Mouse (Mus musculus): Measurements from ENCODE around the gene Ccdc175. TPM values are rescaled to one million over a fixed set of nuclear protein-coding genes. Genes with fewer than 3 reads are reported as not detected.

Gene Ccdc175
- polyA plus RNA-seq, 1 experiment from 2014 or later, result not detected

GRCm38 (mm10) chr12:72115686-72116345, 69.0 kb downstream of the Ccdc175 start:
- H3K4me2 ChIP-seq (ENCODE audit: low read length), result no peak overlapping the region
- no peak overlapping the region for H3K27ac ChIP-seq (ENCODE audit: low read length)
- H3K4me1 ChIP-seq (ENCODE audit: control insufficient read depth, insufficient read depth, low read length), result no peaks in the 10 kb centered on the region
- whole genome bisulfite sequencing, result 82% methylated on average over 22 of the region's 23 CpGs
- ATAC-seq, result no peak
- H3K9me3 ChIP-seq (replicated peaks; ENCODE audit: control insufficient read depth, low read length, poor library complexity, severe bottlenecking), result no peaks in the 10 kb centered on the region
- H3K4me3 ChIP-seq (ENCODE audit: low read depth, low read length), result no peak overlapping the region
- no peak overlapping the region for H3K9ac ChIP-seq (ENCODE audit: low read depth, low read length)
- no peaks in the 10 kb centered on the region for H3K27me3 ChIP-seq (ENCODE audit: control insufficient read depth, insufficient read depth, low read depth, low read length)
- H3K36me3 ChIP-seq (ENCODE audit: control insufficient read depth, insufficient read depth, low read length), result no peaks in the 10 kb centered on the region

- H3K27ac ChIP-seq (ENCODE audit: low read length), result no peak overlapping the region
- no peak overlapping the region for H3K4me3 ChIP-seq (ENCODE audit: low read depth, low read length)
- no peak overlapping the region for H3K4me2 ChIP-seq (ENCODE audit: low read length)
- H3K9me3 ChIP-seq (replicated peaks; ENCODE audit: control insufficient read depth, low read length, poor library complexity, severe bottlenecking), result no peaks in the 10 kb centered on the region
- H3K36me3 ChIP-seq (ENCODE audit: control insufficient read depth, insufficient read depth, low read length), result no peaks in the 10 kb centered on the region
- no peaks in the 10 kb centered on the region for H3K4me1 ChIP-seq (ENCODE audit: control insufficient read depth, insufficient read depth, low read length)
- H3K9ac ChIP-seq (ENCODE audit: low read depth, low read length), result no peak overlapping the region
- WGBS, result 86% methylated on average over 6 of the region's 6 CpGs
- ATAC-seq, result no peak
- no peaks in the 10 kb centered on the region for H3K27me3 ChIP-seq (ENCODE audit: control insufficient read depth, insufficient read depth, low read depth, low read length)
These were observed 69.7 kb downstream of the Ccdc175 start for GRCm38 (mm10) chr12:72115126-72115525.

- Histone ChIP-seq H3K4me1 (ENCODE audit: control insufficient read depth, insufficient read depth, low read length) (0 out of 2 replicates have a peak, but pooled peaks cover 3% of the 10 kb centered on the region), H3K27ac (ENCODE audit: low read length) (no peak overlapping the region), H3K36me3 (ENCODE audit: control insufficient read depth, insufficient read depth, low read length) (0 out of 2 replicates have a peak, but pooled peaks cover 3% of the 10 kb centered on the region), H3K4me2 (ENCODE audit: low read length) (no peak overlapping the region; the same call in 1 of the 2 replicates), H3K27me3 (ENCODE audit: control insufficient read depth, insufficient read depth, low read depth, low read length) (no peaks in the 10 kb centered on the region), H3K9ac (ENCODE audit: low read depth, low read length) (no peak overlapping the region), H3K9me3 (replicated peaks; ENCODE audit: control insufficient read depth, low read length, poor library complexity, severe bottlenecking) (no peaks in the 10 kb centered on the region), H3K4me3 (ENCODE audit: low read depth, low read length) (no peak overlapping the region)
- ATAC-seq, result peak; percentile 60
- WGBS, result 26% methylated on average over 14 of the region's 14 CpGs
These were observed 80.1 kb downstream of the Ccdc175 start for GRCm38 (mm10) chr12:72104525-72105281.

GRCm38 (mm10) chr12:72104027-72104426, 80.8 kb downstream of the Ccdc175 start:
- Histone ChIP-seq H3K4me3 (ENCODE audit: low read depth, low read length) (no peak overlapping the region), H3K4me1 (ENCODE audit: control insufficient read depth, insufficient read depth, low read length) (0 out of 2 replicates have a peak, but pooled peaks cover 3% of the 10 kb centered on the region), H3K27me3 (ENCODE audit: control insufficient read depth, insufficient read depth, low read depth, low read length) (no peaks in the 10 kb centered on the region), H3K4me2 (ENCODE audit: low read length) (no peak overlapping the region), H3K36me3 (ENCODE audit: control insufficient read depth, insufficient read depth, low read length) (0 out of 2 replicates have a peak, but pooled peaks cover 3% of the 10 kb centered on the region), H3K9me3 (replicated peaks; ENCODE audit: control insufficient read depth, low read length, poor library complexity, severe bottlenecking) (no peaks in the 10 kb centered on the region), H3K9ac (ENCODE audit: low read depth, low read length) (no peak overlapping the region), H3K27ac (ENCODE audit: low read length) (no peak overlapping the region)
- 85% methylated on average over 5 of the region's 5 CpGs for WGBS
- ATAC-seq, result peak; percentile 45; the same call in 1 of the 2 replicates

GRCm38 (mm10) chr12:72102776-72103175, 82.1 kb downstream of the Ccdc175 start:
- Histone ChIP-seq H3K4me1 (ENCODE audit: control insufficient read depth, insufficient read depth, low read length) (0 out of 2 replicates have a peak, but pooled peaks cover 3% of the 10 kb centered on the region), H3K4me3 (ENCODE audit: low read depth, low read length) (no peak overlapping the region), H3K9me3 (replicated peaks; ENCODE audit: control insufficient read depth, low read length, poor library complexity, severe bottlenecking) (no peaks in the 10 kb centered on the region), H3K27me3 (ENCODE audit: control insufficient read depth, insufficient read depth, low read depth, low read length) (no peaks in the 10 kb centered on the region), H3K9ac (ENCODE audit: low read depth, low read length) (no peak overlapping the region), H3K4me2 (ENCODE audit: low read length) (no peak overlapping the region), H3K27ac (ENCODE audit: low read length) (no peak overlapping the region), H3K36me3 (ENCODE audit: control insufficient read depth, insufficient read depth, low read length) (peaks cover 6% of the 10 kb centered on the region; the same call in 1 of the 2 replicates)
- WGBS, result 78% methylated on average over 6 of the region's 6 CpGs
- ATAC-seq, result no peak

GRCm38 (mm10) chr12:72096966-72097365, 87.9 kb downstream of the Ccdc175 start:
- Histone ChIP-seq H3K4me3 (ENCODE audit: low read depth, low read length) (no peak overlapping the region), H3K9ac (ENCODE audit: low read depth, low read length) (no peak overlapping the region)
- WGBS, result 98% methylated on average over 8 of the region's 8 CpGs

GRCm38 (mm10) chr12:72089802-72090201, 95.0 kb downstream of the Ccdc175 start:
- H3K4me2 ChIP-seq (ENCODE audit: low read length), result no peak overlapping the region
- no peak overlapping the region for H3K27ac ChIP-seq (ENCODE audit: low read length)
- no peak for ATAC-seq
- 93% methylated on average over 4 of the region's 4 CpGs for WGBS
- H3K9ac ChIP-seq (ENCODE audit: low read depth, low read length), result no peak overlapping the region
- peaks cover 11% of the 10 kb centered on the region for H3K36me3 ChIP-seq (ENCODE audit: control insufficient read depth, insufficient read depth, low read length)
- H3K27me3 ChIP-seq (ENCODE audit: control insufficient read depth, insufficient read depth, low read depth, low read length), result no peaks in the 10 kb centered on the region
- peaks cover 21% of the 10 kb centered on the region for H3K4me1 ChIP-seq (ENCODE audit: control insufficient read depth, insufficient read depth, low read length)
- H3K4me3 ChIP-seq (ENCODE audit: low read depth, low read length), result no peak overlapping the region
- no peaks in the 10 kb centered on the region for H3K9me3 ChIP-seq (replicated peaks; ENCODE audit: control insufficient read depth, low read length, poor library complexity, severe bottlenecking)

More at GRCm38 (mm10) chr12:72096966-72097365, 87.9 kb downstream of the Ccdc175 start:
- H3K27ac ChIP-seq (ENCODE audit: low read length), result no peak overlapping the region
- H3K36me3 ChIP-seq (ENCODE audit: control insufficient read depth, insufficient read depth, low read length), result peaks cover 34% of the 10 kb centered on the region
- H3K27me3 ChIP-seq (ENCODE audit: control insufficient read depth, insufficient read depth, low read depth, low read length), result no peaks in the 10 kb centered on the region
- no peaks in the 10 kb centered on the region for H3K4me1 ChIP-seq (ENCODE audit: control insufficient read depth, insufficient read depth, low read length)
- ATAC-seq, result no peak
- H3K4me2 ChIP-seq (ENCODE audit: low read length), result no peak overlapping the region
- H3K9me3 ChIP-seq (replicated peaks; ENCODE audit: control insufficient read depth, low read length, poor library complexity, severe bottlenecking), result no peaks in the 10 kb centered on the region

- Histone ChIP-seq H3K9me3 (replicated peaks; ENCODE audit: control insufficient read depth, low read length, poor library complexity, severe bottlenecking) (no peaks in the 10 kb centered on the region), H3K36me3 (ENCODE audit: control insufficient read depth, insufficient read depth, low read length) (no peaks in the 10 kb centered on the region), H3K4me3 (ENCODE audit: low read depth, low read length) (peak overlapping the region; percentile 74), H3K4me2 (ENCODE audit: low read length) (peak overlapping the region; percentile 90), H3K27ac (ENCODE audit: low read length) (peak overlapping the region; percentile 96), H3K27me3 (ENCODE audit: control insufficient read depth, insufficient read depth, low read depth, low read length) (no peaks in the 10 kb centered on the region), H3K9ac (ENCODE audit: low read depth, low read length) (peak overlapping the region; percentile 94), H3K4me1 (ENCODE audit: control insufficient read depth, insufficient read depth, low read length) (peaks cover 27% of the 10 kb centered on the region)
- under 1% methylated on average over 18 of the region's 18 CpGs for WGBS
- ATAC-seq, result no peak
These were observed 98.5 kb downstream of the Ccdc175 start for GRCm38 (mm10) chr12:72086166-72086825.

Data from midbrain, embryonic 16.5 days (tissue).